9 mouse cellular contexts compared by ENCODE assay signal in the genomic region with DNA sequence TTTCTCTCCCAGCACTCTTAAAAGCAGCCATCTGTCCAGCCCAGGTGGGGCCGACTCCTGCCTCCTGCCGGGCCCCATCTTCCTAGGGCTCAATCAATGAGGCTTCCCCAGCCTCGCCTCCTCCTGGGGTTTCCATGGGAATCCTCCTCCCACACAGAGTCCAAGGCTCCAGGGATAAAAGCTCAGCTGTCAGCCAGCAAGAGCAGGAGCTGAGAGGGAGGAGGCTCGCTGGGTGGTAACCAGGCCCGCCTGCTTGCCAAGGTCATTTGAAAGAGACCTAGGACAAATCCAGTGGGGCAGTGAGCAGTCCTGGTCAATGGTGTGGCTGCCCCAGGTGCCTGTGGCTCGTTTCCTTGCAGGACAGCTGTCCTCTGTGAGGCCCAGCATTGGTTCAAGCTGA. TPM values are rescaled to one million over a fixed set of nuclear protein-coding genes. Genes with fewer than 3 reads are reported as not detected.
DNase-seq lines count a peak whose midpoint lies in the region.
"Had no signal": no experiment of that assay in that cellular context is flagged by ENCODE, and none has a peak within 500 bp of the region (broad histone marks: within the 10 kb centered on the region; RNA-seq: fewer than 3 reads in every experiment).

No protein-coding gene starts in this region.

- peaks cover 51% of the 10 kb centered on the region for H3K36me3 ChIP-seq in hindbrain, embryonic 10.5 days
- H3K36me3 ChIP-seq: limb, embryonic 15.5 days had no signal

- DNase-seq in adrenal gland, adult 2 months, result peak; percentile 46
- no peak for DNase-seq in adrenal gland, adult 8-10 months
- DNase-seq in R1 (ENCODE audit: low read depth, low spot score), result peak; percentile 94
- peak; percentile 75 for DNase-seq in hindbrain, embryonic 10.5 days (ENCODE audit: low spot score)
- peak; percentile 61 for DNase-seq in layer of hippocampus, adult 9-11 months
- DNase-seq in retina, embryonic 14.5 days (ENCODE audit: low spot score), result peak; percentile 71
- no peak for DNase-seq in T-cell, adult 2 months (ENCODE audit: low spot score)
- no peak for DNase-seq in cerebellum, adult 11 months

- WGBS in hindbrain, embryonic 10.5 days, result 5% methylated on average over 6 of the region's 6 CpGs

- H3K27ac ChIP-seq in hindbrain, embryonic 10.5 days, result peak overlapping the region; percentile 93
- H3K27ac ChIP-seq: limb, embryonic 15.5 days had no signal

- peaks cover 3% of the 10 kb centered on the region; the same call in 1 of the 2 replicates for H3K9me3 ChIP-seq in hindbrain, embryonic 10.5 days
- H3K9me3 ChIP-seq: limb, embryonic 15.5 days had no signal

- H3K4me1 ChIP-seq in hindbrain, embryonic 10.5 days (replicated peaks), result peaks cover 79% of the 10 kb centered on the region

- H3K27me3 ChIP-seq in hindbrain, embryonic 10.5 days (ENCODE audit: insufficient read depth, poor library complexity, severe bottlenecking), result 0 out of 2 replicates have a peak, but pooled peaks cover 3% of the 10 kb centered on the region

- peak overlapping the region; percentile 68 for H3K4me3 ChIP-seq in hindbrain, embryonic 10.5 days
- H3K4me3 ChIP-seq: limb, embryonic 15.5 days had no signal

RNA-seq across cellular contexts. Expression of a gene that starts 5.5 kb away (rescaled TPM):
- total RNA-seq in adrenal gland, adult 2 months (2021), result 1 to 10 TPM; 1.5 to 1.6 TPM
- polyA plus RNA-seq in adrenal gland, adult 2 months (2012; rRNA removed), result 1.6 and 2.0 TPM in 2 replicates
- total RNA-seq in adrenal gland, adult 8-10 months (2022), result under 1 TPM; 0.74 to 0.98 (median 0.85) TPM
- polyA plus RNA-seq in hindbrain, embryonic 10.5 days (2016; fragmentation: Nextera tagmentation; extraction: Ambion mirVana), result 159 and 169 TPM in 2 replicates

Comparison
In these comparisons a context has a peak if more than half of its experiments do, and no peak if none do; other contexts are left out.
1. DNase-seq: peak in adrenal gland, adult 2 months (single experiment), R1 (single experiment), hindbrain, embryonic 10.5 days (single experiment), layer of hippocampus, adult 9-11 months (single experiment) and retina, embryonic 14.5 days (single experiment); none in adrenal gland, adult 8-10 months (single experiment), T-cell, adult 2 months (single experiment) and cerebellum, adult 11 months (single experiment).